Mouse (Mus musculus) hindbrain, postnatal 0 days (tissue): ENCODE measurements around the gene Wee2. TPM values are rescaled to one million over a fixed set of nuclear protein-coding genes. Genes with fewer than 3 reads are reported as not detected.

Source experiments
- ATAC-seq: fragments of 200-750 bp; cut with Nextera tagmentation; 2 replicates; pipeline ENCODE4 v1.8.0; 2017; ENCODE audit warnings: mild to moderate bottlenecking, moderate TSS enrichment, moderate library complexity
- DNase-seq: peaks from one replicate; pipeline ENCODE4 v3.0.0-alpha.2; 2015; ENCODE audit warnings: low spot score
- H3K27ac ChIP-seq: fragments of 300-500 bp; sonication (generic); 2 replicates; pipeline ENCODE4 v1.5.1; 2014; ENCODE audit warnings: mild to moderate bottlenecking
- H3K27me3 ChIP-seq: fragments of 300-500 bp; sonication (generic); 2 replicates; pipeline ENCODE4 v1.6.1; 2014; ENCODE audit warnings: low read length, mixed read lengths; ENCODE audit not compliant: insufficient read depth
- H3K36me3 ChIP-seq: fragments of 300-500 bp; sonication (generic); 2 replicates; pipeline ENCODE4 v1.6.1; 2014; ENCODE audit warnings: low read length, mixed read lengths; ENCODE audit not compliant: insufficient read depth
- H3K4me1 ChIP-seq: fragments of 300-500 bp; sonication (generic); 2 replicates; pipeline ENCODE4 v1.6.1; 2014; ENCODE audit warnings: antibody characterized with exemption, low read length, mixed read lengths; ENCODE audit not compliant: insufficient read depth
- H3K4me2 ChIP-seq: fragments of 300-500 bp; sonication (generic); 2 replicates; pipeline ENCODE4 v1.6.1; 2014; ENCODE audit warnings: low read depth, mild to moderate bottlenecking, low read length, moderate library complexity, mixed read lengths
- H3K4me3 ChIP-seq: fragments of 300-500 bp; sonication (generic); 2 replicates; pipeline ENCODE4 v1.5.1; 2014; ENCODE audit warnings: low read length
- H3K9ac ChIP-seq: fragments of 300-500 bp; sonication (generic); replicated peaks from 2 replicates; pipeline ENCODE4 v1.6.1; 2014; ENCODE audit warnings: mild to moderate bottlenecking, low read length, moderate library complexity, mixed read lengths
- H3K9me3 ChIP-seq: fragments of 300-500 bp; sonication (generic); 2 replicates; pipeline ENCODE4 v1.6.1; 2016; ENCODE audit warnings: low read length, mixed read lengths
- CTCF ChIP-seq: IDR thresholded peaks from 2 replicates; pipeline ENCODE4 v1.5.1; 2016; ENCODE audit warnings: antibody characterized with exemption, control low read depth, low read depth
- WGBS: fragments of 180-500 bp; shearing (Covaris S2); extraction: QIAGEN DNeasy Blood & Tissue Kit; methylation state at CpG from one replicate; pipeline ENCODE4 v1.1.7; 2014; 5-methylcytosine and 5-hydroxymethylcytosine counted together
- polyA plus RNA-seq: library from polyadenylated mRNA; unstranded; fragments of >200 nt; fragmentation: Nextera tagmentation; extraction: Ambion mirVana; gene quantifications from 2 replicates; pipeline ENCODE4 v1.2.1, GENCODE M21; 2015
- total RNA-seq: library from RNA; depleted of rRNA; stranded (reverse); fragments of >200 nt; gene quantifications from 2 replicates; pipeline ENCODE4 v1.2.3, GENCODE M21; 2014

The Wee2 gene
- total and polyA plus RNA-seq, 2 experiments from 2014 or later: 0.10 to 0.18 TPM

DNA sequence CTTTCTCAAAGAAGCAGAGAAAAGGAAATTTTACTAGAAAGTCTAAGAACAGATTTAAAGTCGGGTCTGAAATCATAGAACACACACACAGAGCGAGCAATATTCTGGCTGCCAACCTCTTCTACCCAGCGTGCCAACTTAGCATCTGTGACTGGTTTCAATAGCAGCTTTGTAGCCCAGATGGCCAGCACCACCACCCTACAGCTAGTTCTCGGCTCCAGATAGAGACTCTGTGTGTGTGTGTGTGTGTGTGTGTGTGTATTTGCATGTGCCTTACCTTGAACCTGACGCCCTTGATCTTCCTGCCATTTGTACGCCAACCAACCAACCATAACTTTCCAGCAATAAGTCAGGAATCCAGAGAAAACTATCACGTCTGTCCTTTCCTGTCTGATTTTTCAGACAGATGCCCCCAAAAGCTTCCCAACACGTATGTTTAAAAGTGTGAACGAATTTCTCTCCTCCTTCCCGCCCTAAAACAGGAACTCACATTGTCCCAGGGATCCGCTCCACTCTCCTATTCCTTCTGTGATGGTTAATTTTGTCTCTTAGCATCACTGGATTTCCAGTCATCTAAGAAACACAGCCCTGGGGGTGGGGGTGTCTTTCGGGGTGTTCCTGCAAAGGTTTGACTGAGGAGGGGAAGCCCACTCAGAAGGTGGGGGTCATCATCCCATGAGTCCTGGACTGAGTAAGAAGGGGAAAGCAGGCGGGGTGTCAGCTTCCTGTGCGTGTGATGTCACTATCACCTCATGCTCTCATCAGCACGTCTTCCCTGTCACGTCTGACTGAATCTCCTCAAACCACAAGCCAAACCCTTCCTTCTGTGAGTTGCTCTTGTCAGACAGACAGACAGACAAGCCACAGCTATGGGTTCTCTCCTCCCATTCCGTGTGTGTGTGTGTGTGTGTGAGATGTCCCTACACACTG, 6.3 kb upstream of the Wee2 start:
- Histone ChIP-seq H3K36me3 (no peaks in the 10 kb centered on the region), H3K4me3 (no peak overlapping the region), H3K27me3 (no peaks in the 10 kb centered on the region), H3K27ac (peak overlapping the region; percentile 73), H3K4me2 (peak overlapping the region; percentile 30), H3K9ac (no peak overlapping the region), H3K9me3 (no peaks in the 10 kb centered on the region), H3K4me1 (peaks cover 21% of the 10 kb centered on the region)
- DNase-seq (peak; percentile 86), ATAC-seq (peak; percentile 34)
- no peak for TF ChIP-seq CTCF
- 68% methylated on average over 17 of the region's 17 CpGs for WGBS

DNA sequence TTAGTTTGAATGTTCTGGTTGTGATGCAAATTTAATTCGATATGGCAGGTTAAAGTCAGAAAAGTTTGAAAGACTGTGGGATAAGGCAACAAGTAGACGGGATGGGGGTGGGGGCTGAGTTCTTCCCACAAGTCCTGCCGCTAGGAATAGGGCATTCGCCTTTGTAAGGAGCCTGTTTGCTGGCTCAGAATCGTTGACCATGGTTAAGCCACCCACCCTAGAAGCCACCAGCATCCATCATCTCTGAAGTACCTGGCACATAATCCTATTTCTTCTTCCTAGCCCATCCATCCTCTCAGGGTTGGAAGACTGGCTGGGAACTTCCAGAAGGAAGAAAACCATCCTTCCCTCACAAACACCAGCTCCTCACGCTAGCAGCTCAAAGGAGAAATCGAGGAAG, 4.2 kb upstream of the Wee2 start:
- Histone ChIP-seq H3K4me3 (peak overlapping the region; percentile 88), H3K27ac (peak overlapping the region; percentile 88), H3K4me1 (peaks cover 16% of the 10 kb centered on the region), H3K9ac (peak overlapping the region; percentile 92), H3K9me3 (no peaks in the 10 kb centered on the region), H3K27me3 (no peaks in the 10 kb centered on the region), H3K36me3 (no peaks in the 10 kb centered on the region), H3K4me2 (peak overlapping the region; percentile 79)
- WGBS: 4% methylated on average over 7 of the region's 7 CpGs
- no peak for TF ChIP-seq CTCF
- ATAC-seq (no peak), DNase-seq (no peak)

DNA sequence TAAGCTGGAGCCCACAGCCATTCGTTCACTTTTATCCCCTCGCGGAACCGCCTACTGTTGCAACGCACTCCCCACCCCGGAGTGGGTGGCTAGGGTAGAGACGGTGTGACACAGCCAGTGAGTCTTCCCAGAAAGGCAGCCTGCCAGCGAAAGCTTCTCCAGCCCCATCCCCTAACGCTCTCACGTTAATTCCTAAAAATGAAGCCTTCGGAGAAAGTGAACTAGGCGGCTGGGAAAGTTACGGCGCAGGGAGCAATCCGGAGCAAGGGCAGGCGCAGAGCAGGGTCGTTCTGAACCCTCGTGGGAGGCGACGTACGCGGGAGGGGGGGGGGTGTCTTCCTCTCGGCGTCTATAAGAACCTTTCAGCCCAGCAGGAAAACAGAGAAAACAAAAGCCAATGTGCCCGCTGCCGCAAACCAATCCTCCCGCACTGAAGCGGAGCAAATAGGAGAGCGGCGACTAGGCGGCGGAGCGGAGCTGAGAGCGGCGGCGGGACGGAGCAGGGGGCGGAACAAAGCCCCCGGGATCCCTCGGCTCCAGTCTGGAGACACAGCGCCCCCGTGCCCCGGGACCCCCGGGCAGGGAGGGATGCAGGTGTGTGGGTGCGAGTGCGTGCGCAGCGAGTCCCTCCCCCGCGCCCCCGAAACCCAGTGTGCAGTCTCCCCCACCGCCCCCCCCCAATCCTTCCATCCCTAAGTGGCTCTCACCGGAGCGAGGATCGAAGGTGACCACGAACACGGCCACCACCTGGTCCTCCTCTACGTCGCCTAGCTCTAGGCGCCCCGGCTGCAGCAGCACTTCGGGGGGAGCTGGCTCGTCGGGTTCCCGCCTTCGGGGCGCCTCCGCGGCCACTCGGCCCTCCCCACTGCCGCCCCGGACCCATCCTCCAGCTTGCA, 3.5 kb upstream of the Wee2 start:
- WGBS: under 1% methylated on average over 63 of the region's 72 CpGs
- Histone ChIP-seq H3K4me3 (peak overlapping the region; percentile 88), H3K9me3 (no peaks in the 10 kb centered on the region), H3K27me3 (no peaks in the 10 kb centered on the region), H3K4me2 (peak overlapping the region; percentile 79), H3K4me1 (peaks cover 10% of the 10 kb centered on the region), H3K36me3 (no peaks in the 10 kb centered on the region), H3K9ac (peak overlapping the region; percentile 92), H3K27ac (peak overlapping the region; percentile 88)
- ATAC-seq (peak; percentile 64), DNase-seq (peak; percentile 72)
- TF ChIP-seq CTCF: peak; percentile 39

DNA sequence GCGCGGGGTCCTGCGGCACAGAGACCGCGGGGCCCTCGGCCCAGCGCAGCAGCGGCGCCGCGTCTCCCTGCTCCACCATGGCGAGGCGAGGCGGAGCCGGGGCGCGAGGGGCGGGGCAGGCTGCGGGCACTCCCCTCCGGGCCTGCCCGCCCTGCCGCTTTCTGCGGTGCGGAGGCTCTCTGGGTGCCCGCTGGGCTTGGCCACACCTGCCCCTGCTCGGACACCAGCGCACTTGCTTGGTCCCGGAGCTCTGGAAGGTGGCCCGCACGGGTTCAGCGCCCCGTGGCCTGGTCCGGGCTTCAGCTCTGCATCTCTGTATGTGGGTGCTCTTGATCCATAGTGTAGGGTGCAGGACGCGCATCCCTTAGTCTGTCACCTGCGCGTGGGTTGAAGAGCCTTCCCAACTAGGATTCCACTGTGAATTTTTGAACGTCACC, 2.8 kb upstream of the Wee2 start, which contains the start of gene E330009J07Rik:
Gene E330009J07Rik (minus strand): TSS at position 89 of the 437 bp plus-strand sequence.
- Histone ChIP-seq H3K4me1 (0 out of 2 replicates have a peak, but pooled peaks cover 4% of the 10 kb centered on the region), H3K27ac (peak within 1 kb of the TSS; percentile 88), H3K9ac (peak within 1 kb of the TSS; percentile 92), H3K4me2 (peak within 1 kb of the TSS; percentile 79), H3K27me3 (no peaks in the 10 kb centered on the region), H3K36me3 (no peaks in the 10 kb centered on the region), H3K4me3 (peak within 1 kb of the TSS; percentile 88), H3K9me3 (no peaks in the 10 kb centered on the region)
- ATAC-seq (peak; percentile 87), DNase-seq (peak; percentile 82)
- WGBS: under 1% methylated on average over 33 of the region's 38 CpGs
- no peak for TF ChIP-seq CTCF

DNA sequence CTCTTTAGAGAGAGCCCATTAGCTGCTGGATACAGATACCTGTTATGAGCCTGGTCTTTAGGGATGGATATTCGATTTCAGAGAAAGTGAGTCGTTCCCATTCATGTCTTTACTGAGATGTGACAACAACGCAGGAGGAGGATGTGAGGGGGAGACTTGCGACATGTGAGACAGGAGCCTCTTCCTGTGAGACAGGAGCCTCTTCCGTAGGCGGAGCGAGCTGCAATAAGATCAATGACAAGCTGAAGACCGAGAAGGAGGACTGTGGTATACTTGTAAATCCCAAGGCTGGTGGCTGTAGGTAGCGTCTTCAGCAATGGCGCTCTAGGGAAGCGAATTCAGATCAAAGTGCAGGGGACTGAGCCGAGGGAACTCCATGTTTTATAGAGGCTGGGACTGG, 843 bp downstream of the Wee2 start:
- DNase-seq (no peak), ATAC-seq (no peak)
- Histone ChIP-seq H3K9ac (no peak overlapping the region), H3K9me3 (no peaks in the 10 kb centered on the region), H3K4me2 (no peak overlapping the region), H3K4me1 (no peaks in the 10 kb centered on the region), H3K27ac (no peak overlapping the region), H3K4me3 (no peak overlapping the region), H3K36me3 (no peaks in the 10 kb centered on the region), H3K27me3 (no peaks in the 10 kb centered on the region)
- WGBS: 48% methylated on average over 12 of the region's 12 CpGs
- TF ChIP-seq CTCF: no peak

DNA sequence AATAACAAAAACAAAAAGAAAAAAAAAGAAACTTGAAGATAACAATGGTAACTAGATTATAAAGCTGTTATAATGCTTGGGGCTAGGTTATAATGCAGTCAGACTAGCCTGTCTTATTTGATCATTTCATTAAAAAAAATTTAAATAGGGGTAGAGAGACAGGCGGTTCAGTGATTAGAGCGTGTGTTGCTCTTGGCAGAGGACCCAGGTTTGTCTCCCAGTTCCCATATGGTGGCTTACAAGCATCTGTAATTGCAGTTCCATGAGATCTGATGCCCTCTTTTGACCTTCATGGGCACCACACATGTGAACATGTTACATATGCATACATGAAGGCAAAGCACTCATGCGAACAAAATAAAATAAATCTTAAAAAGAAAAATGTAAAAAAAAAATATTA, 2.4 kb downstream of the Wee2 start:
- no peak for ATAC-seq
- TF ChIP-seq CTCF: no peak
- no peak for DNase-seq
- no peak overlapping the region for H3K4me2 ChIP-seq
- H3K4me3 ChIP-seq: no peak overlapping the region
- no peaks in the 10 kb centered on the region for H3K4me1 ChIP-seq
- no peak overlapping the region for H3K27ac ChIP-seq
- H3K9me3 ChIP-seq: no peaks in the 10 kb centered on the region
- H3K9ac ChIP-seq: no peak overlapping the region
- H3K36me3 ChIP-seq: no peaks in the 10 kb centered on the region
- 47% methylated on average over 3 of the region's 3 CpGs for WGBS
- H3K27me3 ChIP-seq: no peaks in the 10 kb centered on the region
